Comparison of ENCODE assay signal across 7 mouse cellular contexts in genomic region chr8:126138645-126139545, GRCm38 (mm10).
DNase-seq lines count a peak whose midpoint lies in the region; ATAC-seq and TF ChIP-seq lines count a peak whose summit lies in the region.

No protein-coding gene starts in this region.

- peak overlapping the region; percentile 43 for H3K4me3 ChIP-seq in cortical plate, adult 2 months (ENCODE audit: insufficient read depth, low read length)
- H3K4me3 ChIP-seq in limb, embryonic 14.5 days (replicated peaks; ENCODE audit: low read length), result peak overlapping the region; percentile 52
- H3K4me3 ChIP-seq in neural tube, embryonic 12.5 days, result peak overlapping the region; percentile 49

- H3K4me2 ChIP-seq in limb, embryonic 14.5 days (replicated peaks; ENCODE audit: low read depth, low read length, severe bottlenecking), result peak overlapping the region; percentile 96
- H3K4me2 ChIP-seq in neural tube, embryonic 12.5 days (replicated peaks), result peak overlapping the region; percentile 96

- H3K9ac ChIP-seq in limb, embryonic 14.5 days (ENCODE audit: low read depth, low read length, severe bottlenecking), result peak overlapping the region; percentile 48
- peak overlapping the region; percentile 59 for H3K9ac ChIP-seq in neural tube, embryonic 12.5 days

- peak; percentile 5 for DNase-seq in urinary bladder, postnatal 25 days (ENCODE audit: low spot score)
- no peak for DNase-seq in urinary bladder, postnatal 14 days (ENCODE audit: low spot score)
- DNase-seq in heart, postnatal 14 days, result peak; percentile 14 to 23
- DNase-seq in limb, embryonic 14.5 days (ENCODE audit: low spot score), result no peak

- no peak for TF ChIP-seq CTCF in cortical plate, adult 2 months (IDR thresholded peaks at IDR 0.05; ENCODE audit: extremely low read depth, insufficient read depth, low read length)

- peaks cover 29% of the 10 kb centered on the region for H3K27me3 ChIP-seq in limb, embryonic 14.5 days (ENCODE audit: control insufficient read depth, insufficient read depth, low read length)
- peaks cover 37% of the 10 kb centered on the region for H3K27me3 ChIP-seq in neural tube, embryonic 12.5 days (replicated peaks)

- H3K9me3 ChIP-seq in limb, embryonic 14.5 days (ENCODE audit: control insufficient read depth, low read length), result no peaks in the 10 kb centered on the region
- no peaks in the 10 kb centered on the region for H3K9me3 ChIP-seq in neural tube, embryonic 12.5 days

- no peak for TF ChIP-seq POLR2A in cortical plate, adult 2 months (IDR thresholded peaks at IDR 0.05; ENCODE audit: extremely low read depth, insufficient read depth, low read length)
- TF ChIP-seq POLR2A in limb, embryonic 14.5 days (IDR thresholded peaks at IDR 0.05; ENCODE audit: borderline replicate concordance, extremely low read depth, insufficient read depth, insufficient read length), result no peak

- WGBS in limb, embryonic 14.5 days, result 5% methylated on average over 74 of the region's 95 CpGs
- under 1% methylated on average over 92 of the region's 95 CpGs for WGBS in neural tube, embryonic 12.5 days

- H3K27ac ChIP-seq in cortical plate, adult 2 months (ENCODE audit: insufficient read depth, low read length), result peak overlapping the region; percentile 58
- no peak overlapping the region for H3K27ac ChIP-seq in limb, embryonic 14.5 days (replicated peaks; ENCODE audit: low read depth, low read length)
- no peak overlapping the region for H3K27ac ChIP-seq in neural tube, embryonic 12.5 days

- no peaks in the 10 kb centered on the region for H3K36me3 ChIP-seq in limb, embryonic 14.5 days (ENCODE audit: control insufficient read depth, insufficient read depth, low read length)
- H3K36me3 ChIP-seq in neural tube, embryonic 12.5 days, result no peaks in the 10 kb centered on the region

- peaks cover 3% of the 10 kb centered on the region; the same call in 1 of the 2 replicates for H3K4me1 ChIP-seq in cortical plate, adult 2 months (ENCODE audit: control insufficient read depth, insufficient read depth, low read length)
- H3K4me1 ChIP-seq in limb, embryonic 14.5 days (ENCODE audit: control insufficient read depth, insufficient read depth, low read length), result no peaks in the 10 kb centered on the region
- H3K4me1 ChIP-seq in neural tube, embryonic 12.5 days, result peaks cover 13% of the 10 kb centered on the region

- intact Hi-C loops in heart, postnatal 14 days (cut with DNase I), result no loop called here

- ATAC-seq in limb, embryonic 14.5 days (ENCODE audit: low FRiP score, low read depth), result peak; percentile 23; the same call in 1 of the 2 replicates
- ATAC-seq in neural tube, embryonic 12.5 days (ENCODE audit: low FRiP score, low read depth), result 0 out of 2 replicates have a peak, but pooled peaks have one; percentile 33
- no peak for ATAC-seq in megakaryocyte progenitor cell, adult 5-6 weeks (replicated peaks; ENCODE audit: poor library complexity)

Comparison
In these comparisons a context has a peak if more than half of its experiments do, and no peak if none do; other contexts are left out.
1. DNase-seq: peak in urinary bladder, postnatal 25 days (single experiment) and heart, postnatal 14 days (2 of 2); none in urinary bladder, postnatal 14 days (single experiment) and limb, embryonic 14.5 days (single experiment).
2. Peak in every context shown above with its lines, with median percentiles within 50 percentile points of each other: H3K4me3 ChIP-seq.